Mouse (Mus musculus): ENCODE data around the gene Prss50.

Gene Prss50

DNA sequence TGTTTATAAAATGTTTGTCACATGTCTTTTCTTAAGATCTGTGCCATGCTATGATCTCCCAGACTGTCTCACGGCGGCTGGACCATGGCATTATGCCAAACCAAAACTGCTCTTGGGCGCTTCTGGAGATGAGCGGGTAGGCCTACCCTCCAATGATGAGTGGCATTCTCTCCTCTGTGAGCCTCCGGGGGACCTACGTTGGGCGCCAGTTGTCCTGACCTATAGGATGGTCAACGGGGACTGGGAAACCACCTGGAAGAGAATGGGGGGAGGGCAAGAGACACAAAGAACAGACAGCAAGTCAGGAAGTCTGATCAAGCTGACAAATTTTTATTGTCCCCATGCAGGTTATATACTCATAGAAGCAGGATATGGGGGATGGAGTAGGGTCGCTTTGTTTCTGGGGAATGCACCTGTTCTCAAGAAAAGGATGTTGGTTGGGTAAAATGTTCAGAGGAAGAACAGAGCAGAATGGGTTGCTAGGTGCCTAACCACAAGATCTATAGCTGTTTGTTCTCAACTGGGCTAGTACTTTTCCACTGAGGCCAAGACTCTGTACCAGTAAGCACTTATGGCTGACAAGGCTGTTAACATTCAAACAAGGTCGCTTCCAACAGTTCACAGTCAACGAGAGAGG lies 49.6 kb downstream of the Prss50 start:
- no peak for DNase-seq (ENCODE audit: low spot score)

DNA sequence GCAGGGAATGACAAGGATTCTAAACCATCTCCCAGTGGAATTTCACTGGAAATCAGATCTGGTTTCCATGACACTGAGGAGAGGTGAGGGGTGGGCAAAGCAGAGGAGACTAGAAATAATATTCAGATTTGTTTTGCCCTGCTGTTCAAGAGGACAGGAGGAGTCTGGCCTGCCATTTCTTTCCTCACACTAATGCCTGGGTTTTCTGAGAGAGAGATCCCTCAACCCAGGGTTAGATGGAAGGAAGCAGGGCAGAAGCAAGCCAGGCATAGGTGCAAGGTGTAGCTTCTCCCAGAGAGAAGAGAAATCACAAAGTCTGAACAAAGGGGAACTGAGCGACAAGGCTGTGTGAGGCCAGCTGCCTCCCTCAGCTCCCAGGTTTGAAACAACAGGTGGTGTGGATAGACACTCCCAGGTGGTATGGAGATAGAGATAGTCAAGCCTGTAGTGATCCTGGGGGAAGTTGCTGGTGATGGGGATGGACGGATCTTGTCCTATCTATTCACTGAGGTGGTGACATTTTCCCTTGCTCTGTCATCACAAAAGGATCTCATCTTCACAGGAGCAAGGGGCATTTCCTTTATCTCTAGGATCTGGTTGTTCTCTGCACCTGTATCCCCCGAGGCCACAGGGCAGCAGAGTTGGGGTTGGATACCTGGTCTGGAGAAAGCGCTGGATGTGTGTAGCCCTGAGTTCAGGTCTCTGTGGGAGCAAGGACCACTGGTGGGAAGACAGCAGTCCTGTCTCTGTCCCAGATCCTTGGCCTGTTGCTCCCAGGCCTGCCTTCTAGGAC lies 50.3 kb downstream of the Prss50 start:
- DNase-seq (ENCODE audit: low spot score): no peak

DNA sequence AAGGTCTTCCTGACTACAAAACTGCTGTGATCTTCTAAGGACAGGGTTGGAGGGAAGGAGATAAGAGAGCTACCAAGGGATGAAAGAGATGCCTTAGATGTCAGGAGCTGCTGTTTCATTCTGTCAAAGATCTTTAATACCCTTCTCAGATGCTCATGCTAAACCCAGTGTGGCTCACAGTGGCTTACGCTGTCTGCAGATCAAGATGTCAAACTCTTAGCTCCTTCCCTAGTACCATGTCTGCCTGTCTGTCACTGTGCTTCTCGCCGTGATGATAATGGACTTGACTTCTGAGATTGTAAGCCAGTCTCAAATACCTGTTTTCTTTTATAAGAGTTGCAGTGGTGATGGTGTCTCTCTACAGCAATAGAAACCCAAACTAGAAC lies 50.9 kb downstream of the Prss50 start:
- no peak for DNase-seq (ENCODE audit: low spot score)

DNA sequence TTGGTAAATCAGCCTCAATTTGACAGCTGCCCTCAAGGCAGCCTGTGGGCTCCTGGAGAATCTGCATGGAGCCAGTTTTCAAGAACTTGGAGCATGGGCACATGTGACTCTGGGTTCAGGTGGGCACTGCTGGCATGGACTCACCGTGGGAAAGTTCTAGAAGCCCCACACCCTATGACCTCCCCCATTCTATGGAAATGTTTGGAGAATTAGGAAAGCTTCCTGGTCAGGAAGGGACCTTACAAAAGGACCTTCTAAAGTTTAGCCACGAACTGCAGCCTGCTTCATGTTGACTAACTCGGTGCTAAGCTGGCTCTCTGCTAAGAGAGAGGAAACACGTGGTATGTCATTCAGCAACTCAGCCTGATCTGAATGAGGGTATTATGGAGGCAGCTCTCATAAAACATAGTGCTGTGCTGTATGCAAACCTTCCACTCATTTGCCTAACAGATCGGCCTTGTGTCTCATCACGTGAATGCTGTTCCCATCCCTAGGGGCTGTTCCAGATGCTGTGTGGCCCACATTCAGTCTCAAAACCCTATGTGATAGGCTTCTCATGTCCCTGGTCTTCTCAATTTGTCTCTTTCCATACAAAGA lies 51.7 kb downstream of the Prss50 start:
- DNase-seq (ENCODE audit: low spot score): no peak
